Mouse (Mus musculus) midbrain, postnatal 0 days (tissue): ENCODE measurements at regions not wholly inside any gene's neighbourhood (a gene's known extent, or its start where the extent isn't known, plus 50 kb on each side); places are given as distances from the start of the nearest gene placed in this dataset.

Experiments used
- ATAC-seq: fragments of 200-750 bp; cut with Nextera tagmentation; 2 replicates; pipeline ENCODE4 v1.8.0; 2017; ENCODE audit warnings: moderate number of reproducible peaks, mild to moderate bottlenecking, moderate TSS enrichment, moderate library complexity; ENCODE audit not compliant: low FRiP score
- DNase-seq: peaks from one replicate; pipeline ENCODE4 v3.0.0-alpha.2; 2015; ENCODE audit warnings: low spot score
- H3K27ac ChIP-seq: fragments of 300-500 bp; sonication (generic); 2 replicates; pipeline ENCODE4 v1.5.1; 2014; ENCODE audit warnings: low read depth, mild to moderate bottlenecking, low read length, mixed read lengths
- H3K27me3 ChIP-seq: fragments of 300-500 bp; sonication (generic); 2 replicates; pipeline ENCODE4 v1.6.1; 2014; ENCODE audit warnings: low read length, control low read depth, mixed read lengths; ENCODE audit not compliant: insufficient read depth
- H3K36me3 ChIP-seq: fragments of 300-500 bp; sonication (generic); 2 replicates; pipeline ENCODE4 v1.6.1; 2014; ENCODE audit warnings: low read length, control low read depth, mixed read lengths; ENCODE audit not compliant: insufficient read depth
- H3K4me1 ChIP-seq: fragments of 300-500 bp; sonication (generic); 2 replicates; pipeline ENCODE4 v1.6.1; 2014; ENCODE audit warnings: mild to moderate bottlenecking, control low read depth, antibody characterized with exemption, low read length, mixed read lengths; ENCODE audit not compliant: insufficient read depth
- H3K4me2 ChIP-seq: fragments of 300-500 bp; sonication (generic); 2 replicates; pipeline ENCODE4 v1.6.1; 2014; ENCODE audit warnings: low read depth, mild to moderate bottlenecking, low read length, mixed read lengths; ENCODE audit not compliant: poor library complexity, severe bottlenecking
- H3K4me3 ChIP-seq: fragments of 300-500 bp; sonication (generic); 2 replicates; pipeline ENCODE4 v1.5.1; 2014; ENCODE audit warnings: low read depth, mild to moderate bottlenecking, low read length, moderate library complexity
- H3K9ac ChIP-seq: fragments of 300-500 bp; sonication (generic); replicated peaks from 2 replicates; pipeline ENCODE4 v1.6.1; 2014; ENCODE audit warnings: mild to moderate bottlenecking, low read length, moderate library complexity, mixed read lengths; ENCODE audit not compliant: poor library complexity, severe bottlenecking
- H3K9me3 ChIP-seq: fragments of 300-500 bp; sonication (generic); 2 replicates; pipeline ENCODE4 v1.6.1; 2016; ENCODE audit warnings: low read length, control low read depth
- CTCF ChIP-seq: IDR thresholded peaks from 2 replicates; pipeline ENCODE4 v1.5.1; 2016; ENCODE audit warnings: antibody characterized with exemption, mild to moderate bottlenecking
- WGBS: fragments of 180-500 bp; shearing (Covaris S2); extraction: QIAGEN DNeasy Blood & Tissue Kit; methylation state at CpG from one replicate; pipeline ENCODE4 v1.1.7; 2014; 5-methylcytosine and 5-hydroxymethylcytosine counted together

DNA sequence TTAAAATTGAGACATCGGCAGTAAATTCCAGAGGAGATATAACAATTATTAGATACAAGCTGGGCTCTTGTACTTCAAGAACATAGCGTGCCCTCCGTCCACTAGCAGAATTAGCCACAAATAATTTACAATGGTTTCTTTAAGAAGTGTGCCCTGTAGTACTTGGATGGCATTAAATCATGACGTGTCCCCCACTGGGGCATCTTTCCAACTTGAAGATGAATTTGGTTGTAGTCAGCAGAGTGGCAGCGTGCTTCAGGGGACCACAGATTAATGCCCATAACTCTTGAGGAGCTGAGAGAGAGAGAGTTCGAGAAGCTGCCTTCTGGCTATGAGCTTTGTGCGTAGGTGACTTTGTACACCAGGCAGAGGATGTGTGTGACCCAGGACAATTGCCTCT lies 172.7 kb downstream of the Snx10 start:
- whole genome bisulfite sequencing = 68% methylated on average over 7 of the region's 7 CpGs
- ATAC-seq (no peak), DNase-seq (no peak)
- Histone ChIP-seq H3K4me2 (no peak overlapping the region), H3K4me3 (no peak overlapping the region), H3K4me1 (no peaks in the 10 kb centered on the region), H3K9ac (no peak overlapping the region), H3K27me3 (no peaks in the 10 kb centered on the region), H3K27ac (no peak overlapping the region), H3K9me3 (no peaks in the 10 kb centered on the region), H3K36me3 (no peaks in the 10 kb centered on the region)
- no peak for TF ChIP-seq CTCF

DNA sequence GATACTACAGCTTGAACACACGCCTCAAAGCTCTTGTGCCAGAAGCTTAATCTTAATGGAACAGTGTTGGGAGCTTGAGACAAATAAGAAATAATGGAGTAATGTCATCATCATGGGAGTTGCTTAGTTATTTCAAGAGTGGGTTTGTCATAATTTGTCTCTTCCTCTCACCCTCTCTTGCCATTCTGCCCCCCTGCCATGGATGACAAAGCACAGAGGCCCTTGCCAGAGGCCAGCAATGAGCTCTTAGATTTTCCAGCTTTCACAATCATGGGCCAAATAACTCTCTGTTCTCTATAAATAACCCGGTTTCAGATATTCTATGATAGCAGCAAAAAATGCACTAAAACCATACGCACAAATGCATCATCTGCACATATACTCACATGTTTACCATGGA lies 174.1 kb downstream of the Snx10 start:
- ATAC-seq = no peak
- DNase-seq = no peak
- no peak for TF ChIP-seq CTCF
- no peak overlapping the region for H3K4me3 ChIP-seq
- no peaks in the 10 kb centered on the region for H3K9me3 ChIP-seq
- H3K4me2 ChIP-seq = no peak overlapping the region
- H3K4me1 ChIP-seq = no peaks in the 10 kb centered on the region
- H3K27me3 ChIP-seq = no peaks in the 10 kb centered on the region
- H3K36me3 ChIP-seq = no peaks in the 10 kb centered on the region
- WGBS = 95% methylated on average over 3 of the region's 3 CpGs
- H3K27ac ChIP-seq = no peak overlapping the region
- no peak overlapping the region for H3K9ac ChIP-seq

DNA sequence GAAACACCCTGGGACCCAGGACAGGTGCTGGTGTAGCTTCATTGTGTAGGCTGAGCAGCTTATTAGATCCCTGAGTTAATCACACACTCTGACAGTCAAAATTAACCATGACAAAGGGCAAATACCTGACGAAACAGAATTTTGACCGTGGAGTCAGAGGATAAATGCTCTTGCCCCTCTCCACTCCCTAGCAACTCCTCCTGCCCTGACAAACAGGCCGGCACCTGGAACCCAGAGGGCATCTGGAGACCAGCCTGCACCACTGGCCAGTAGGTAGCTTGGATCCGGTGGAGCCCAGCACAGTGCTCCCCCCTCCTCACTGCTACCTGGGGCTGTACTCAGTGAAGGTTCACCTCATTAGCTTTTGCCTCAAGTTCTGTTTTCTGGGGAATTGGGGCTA lies 174.5 kb downstream of the Snx10 start:
- no peak for DNase-seq
- TF ChIP-seq CTCF = no peak
- WGBS = 59% methylated on average over 4 of the region's 4 CpGs

DNA sequence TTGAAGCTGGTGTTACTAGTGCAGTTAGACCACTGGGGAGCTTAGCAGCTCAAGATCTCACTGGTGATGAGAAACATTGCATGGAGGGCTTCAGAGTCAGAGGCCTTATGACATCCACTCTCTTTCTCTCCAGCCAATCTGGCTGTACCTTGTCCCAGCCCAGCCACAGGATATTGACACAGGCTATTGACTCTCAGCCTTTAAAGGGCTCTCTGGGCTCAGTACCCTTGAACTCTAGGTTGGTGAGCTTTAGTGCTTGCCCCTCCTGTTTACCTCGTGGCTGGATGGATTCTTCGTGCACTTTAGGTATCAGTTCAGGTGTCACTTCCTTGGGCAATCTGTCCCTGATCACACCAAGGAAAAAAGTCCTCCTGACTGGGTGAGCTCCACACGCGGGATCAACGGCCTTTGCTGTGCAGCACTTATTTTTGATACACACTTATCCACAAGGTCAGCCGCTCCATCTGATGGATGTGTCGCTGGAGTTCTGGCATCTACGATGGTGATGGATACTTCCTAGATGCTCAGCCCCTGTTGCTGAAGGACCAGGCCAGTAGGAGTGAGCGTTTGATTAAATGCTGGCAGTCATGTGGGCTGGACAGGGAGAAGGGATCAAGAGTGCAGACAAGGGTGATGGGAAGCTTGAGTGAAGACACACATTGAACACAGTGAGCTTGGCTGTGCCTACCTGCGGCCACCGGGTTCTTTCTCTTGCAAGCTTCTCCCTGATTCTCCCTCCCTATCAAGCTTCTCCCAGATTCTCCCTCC lies 177.7 kb downstream of the Snx10 start:
- H3K4me1 ChIP-seq = no peaks in the 10 kb centered on the region
- no peak overlapping the region for H3K4me3 ChIP-seq
- H3K27ac ChIP-seq = no peak overlapping the region
- WGBS = 95% methylated on average over 11 of the region's 11 CpGs
- DNase-seq (no peak), ATAC-seq (no peak)
- no peak overlapping the region for H3K9ac ChIP-seq
- TF ChIP-seq CTCF = no peak
- H3K4me2 ChIP-seq = no peak overlapping the region
- no peaks in the 10 kb centered on the region for H3K36me3 ChIP-seq
- H3K27me3 ChIP-seq = no peaks in the 10 kb centered on the region
- no peaks in the 10 kb centered on the region for H3K9me3 ChIP-seq

More for the DNA sequence above, 174.5 kb downstream of the Snx10 start:
- H3K27ac ChIP-seq = no peak overlapping the region
- H3K36me3 ChIP-seq = no peaks in the 10 kb centered on the region
- H3K9ac ChIP-seq = no peak overlapping the region
- H3K27me3 ChIP-seq = no peaks in the 10 kb centered on the region
- H3K4me3 ChIP-seq = no peak overlapping the region
- H3K4me1 ChIP-seq = no peaks in the 10 kb centered on the region
- ATAC-seq = no peak
- H3K4me2 ChIP-seq = no peak overlapping the region
- H3K9me3 ChIP-seq = no peaks in the 10 kb centered on the region

DNA sequence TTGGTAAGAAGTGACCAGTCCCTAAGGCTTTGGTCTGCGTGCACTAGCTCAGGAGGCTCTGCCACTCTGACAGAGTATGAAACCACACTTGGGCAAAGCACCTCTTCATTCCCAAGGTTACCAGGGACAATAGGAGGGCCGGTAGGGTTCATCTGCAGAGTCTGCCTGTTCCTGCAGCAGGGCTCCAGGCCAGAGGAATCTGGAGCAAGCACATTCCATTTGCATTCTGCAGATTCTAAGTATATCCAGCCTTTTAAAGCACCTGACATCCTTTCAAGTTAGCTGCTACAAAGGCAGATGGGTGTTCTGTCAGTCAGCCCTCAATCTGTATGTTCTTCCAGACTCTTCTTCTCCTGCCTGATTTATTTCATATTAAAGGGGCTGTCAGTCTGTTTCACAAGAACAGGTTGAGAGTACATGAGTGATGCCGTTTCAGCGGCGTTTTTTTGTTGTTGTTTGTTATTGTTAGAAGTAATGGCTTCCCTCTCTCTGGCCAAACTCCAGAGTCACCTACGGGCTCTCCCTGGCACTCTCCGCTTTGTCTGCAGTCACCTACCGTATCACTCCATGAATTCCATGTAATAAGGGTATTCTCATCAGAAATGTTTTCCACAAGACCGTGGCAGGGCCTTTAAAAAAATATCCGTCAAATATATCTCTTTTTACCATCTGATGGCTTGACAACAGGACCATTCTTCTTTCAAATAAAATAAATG lies 178.9 kb downstream of the Snx10 start:
- Histone ChIP-seq H3K27me3 (no peaks in the 10 kb centered on the region), H3K9ac (no peak overlapping the region), H3K27ac (no peak overlapping the region), H3K4me1 (no peaks in the 10 kb centered on the region), H3K4me2 (no peak overlapping the region), H3K4me3 (no peak overlapping the region), H3K36me3 (no peaks in the 10 kb centered on the region), H3K9me3 (no peaks in the 10 kb centered on the region)
- 70% methylated on average over 10 of the region's 10 CpGs for WGBS
- ATAC-seq = no peak
- DNase-seq = no peak
- TF ChIP-seq CTCF = no peak

DNA sequence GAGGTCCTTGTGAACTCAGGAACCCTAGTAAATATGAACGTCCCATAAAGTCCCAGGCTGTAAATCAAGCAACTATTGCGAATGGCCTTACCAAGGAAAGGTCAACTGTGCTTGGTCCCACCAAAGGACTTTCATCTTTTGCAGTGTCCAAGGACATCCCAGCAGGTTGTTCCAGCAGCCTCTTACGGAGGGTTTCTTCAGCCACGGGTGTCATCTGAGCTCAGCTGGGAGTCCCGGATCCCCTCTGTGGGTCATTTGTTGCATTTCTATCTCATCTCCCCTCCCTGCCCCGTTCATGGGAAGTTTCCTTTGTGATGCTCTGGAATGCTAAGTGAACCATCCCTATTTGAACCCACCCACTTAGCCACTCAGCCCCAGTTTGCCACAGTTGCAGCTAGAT lies 184.3 kb downstream of the Snx10 start:
- H3K27me3 ChIP-seq = no peaks in the 10 kb centered on the region
- no peak for ATAC-seq
- H3K9ac ChIP-seq = no peak overlapping the region
- peak overlapping the region; percentile 52; the same call in 1 of the 2 replicates for H3K27ac ChIP-seq
- H3K4me1 ChIP-seq = no peaks in the 10 kb centered on the region
- H3K4me3 ChIP-seq = no peak overlapping the region
- no peak for DNase-seq
- no peaks in the 10 kb centered on the region for H3K9me3 ChIP-seq
- WGBS = 29% methylated on average over 6 of the region's 6 CpGs
- no peak for TF ChIP-seq CTCF
- H3K36me3 ChIP-seq = no peaks in the 10 kb centered on the region
- H3K4me2 ChIP-seq = no peak overlapping the region
